Mouse (Mus musculus): ENCODE data around the gene Lif. TPM values are rescaled to one million over a fixed set of nuclear protein-coding genes. Genes with fewer than 3 reads are reported as not detected.

The Lif gene
- polyA plus RNA-seq, 1 experiment = not detected

- no peak for TF ChIP-seq POLR2A (IDR thresholded peaks at IDR 0.05; ENCODE audit: borderline replicate concordance, low read depth, low read length)
- TF ChIP-seq CTCF (IDR thresholded peaks at IDR 0.05; ENCODE audit: low read depth, low read length) = no peak
- Histone ChIP-seq H3K4me3 (ENCODE audit: insufficient read depth, low read length) (no peak overlapping the region), H3K4me1 (ENCODE audit: control insufficient read depth, insufficient read depth, low read length) (peaks cover 11% of the 10 kb centered on the region), H3K27ac (ENCODE audit: insufficient read depth, low read depth, low read length) (no peak overlapping the region)
These were observed 54.8 kb downstream of the Lif start for GRCm38 (mm10) chr11:4312180-4312579.

GRCm38 (mm10) chr11:4317287-4317686 is 59.9 kb downstream of the Lif start:
- H3K4me1 ChIP-seq (ENCODE audit: control insufficient read depth, insufficient read depth, low read length) = peaks cover 7% of the 10 kb centered on the region
- no peak overlapping the region for H3K4me3 ChIP-seq (ENCODE audit: insufficient read depth, low read length)
- H3K27ac ChIP-seq (ENCODE audit: insufficient read depth, low read depth, low read length) = no peak overlapping the region
- TF ChIP-seq POLR2A (IDR thresholded peaks at IDR 0.05; ENCODE audit: borderline replicate concordance, low read depth, low read length) (no peak), CTCF (IDR thresholded peaks at IDR 0.05; ENCODE audit: low read depth, low read length) (no peak)

GRCm38 (mm10) chr11:4318011-4318410 is 60.7 kb downstream of the Lif start:
- H3K4me1 ChIP-seq (ENCODE audit: control insufficient read depth, insufficient read depth, low read length) = peaks cover 7% of the 10 kb centered on the region
- no peak overlapping the region for H3K4me3 ChIP-seq (ENCODE audit: insufficient read depth, low read length)
- no peak for TF ChIP-seq CTCF (IDR thresholded peaks at IDR 0.05; ENCODE audit: low read depth, low read length)
- TF ChIP-seq POLR2A (IDR thresholded peaks at IDR 0.05; ENCODE audit: borderline replicate concordance, low read depth, low read length) = no peak
- H3K27ac ChIP-seq (ENCODE audit: insufficient read depth, low read depth, low read length) = no peak overlapping the region

GRCm38 (mm10) chr11:4319212-4319955 is 62.0 kb downstream of the Lif start:
- Histone ChIP-seq H3K27ac (ENCODE audit: insufficient read depth, low read depth, low read length) (no peak overlapping the region), H3K4me3 (ENCODE audit: insufficient read depth, low read length) (no peak overlapping the region), H3K4me1 (ENCODE audit: control insufficient read depth, insufficient read depth, low read length) (peaks cover 7% of the 10 kb centered on the region)
- TF ChIP-seq CTCF (IDR thresholded peaks at IDR 0.05; ENCODE audit: low read depth, low read length) (no peak), POLR2A (IDR thresholded peaks at IDR 0.05; ENCODE audit: borderline replicate concordance, low read depth, low read length) (no peak)

GRCm38 (mm10) chr11:4320876-4321275 is 63.5 kb downstream of the Lif start:
- Histone ChIP-seq H3K4me1 (ENCODE audit: control insufficient read depth, insufficient read depth, low read length) (peaks cover 7% of the 10 kb centered on the region), H3K4me3 (ENCODE audit: insufficient read depth, low read length) (no peak overlapping the region), H3K27ac (ENCODE audit: insufficient read depth, low read depth, low read length) (no peak overlapping the region)
- TF ChIP-seq CTCF (IDR thresholded peaks at IDR 0.05; ENCODE audit: low read depth, low read length) (no peak), POLR2A (IDR thresholded peaks at IDR 0.05; ENCODE audit: borderline replicate concordance, low read depth, low read length) (no peak)

Other genes starting within 250 kb of the Lif start
- not detected in 2 replicates for gene Sec14l4, start 226.1 kb upstream of the Lif start, polyA plus RNA-seq (2012; ENCODE audit: insufficient read depth, insufficient read length, missing spikeins)
- not detected in 2 replicates for gene Sec14l3, start 192.7 kb upstream of the Lif start, polyA plus RNA-seq (2012; ENCODE audit: insufficient read depth, insufficient read length, missing spikeins)
- gene Mtfp1, start 162.1 kb upstream of the Lif start, polyA plus RNA-seq (2012; ENCODE audit: insufficient read depth, insufficient read length, missing spikeins) = 0.76 and 0.78 TPM in 2 replicates
- gene Sec14l2, start 134.1 kb upstream of the Lif start, polyA plus RNA-seq (2012; ENCODE audit: insufficient read depth, insufficient read length, missing spikeins) = not detected in 2 replicates
- 15.4 and 21.2 TPM in 2 replicates for gene Rnf215, start 122.4 kb upstream of the Lif start, polyA plus RNA-seq (2012; ENCODE audit: insufficient read depth, insufficient read length, missing spikeins)
- 1.8 and 2.3 TPM in 2 replicates for gene Ccdc157, start 97.3 kb upstream of the Lif start, polyA plus RNA-seq (2012; ENCODE audit: insufficient read depth, insufficient read length, missing spikeins)
- gene Sf3a1, start 97.2 kb upstream of the Lif start, polyA plus RNA-seq (2012; ENCODE audit: insufficient read depth, insufficient read length, missing spikeins) = 21.1 and 23.1 TPM in 2 replicates
- gene Tbc1d10a, start 70.8 kb upstream of the Lif start, polyA plus RNA-seq (2012; ENCODE audit: insufficient read depth, insufficient read length, missing spikeins) = 16.2 and 17.8 TPM in 2 replicates
- 4.1 and 5.4 TPM in 2 replicates for gene Castor1, start 39.3 kb upstream of the Lif start, polyA plus RNA-seq (2012; ENCODE audit: insufficient read depth, insufficient read length, missing spikeins)
- gene Osm, start 21.1 kb upstream of the Lif start, polyA plus RNA-seq (2012; ENCODE audit: insufficient read depth, insufficient read length, missing spikeins) = 5.3 and 6.2 TPM in 2 replicates
- not detected in 2 replicates for gene Hormad2, start 183.5 kb downstream of the Lif start, polyA plus RNA-seq (2012; ENCODE audit: insufficient read depth, insufficient read length, missing spikeins)

Measured in bone marrow macrophage, adult 2 months (primary cell).